Mouse (Mus musculus) brain, embryonic 14.5 days (tissue): Measurements from ENCODE around the gene Trmt2b.

Experiments
- CTCF ChIP-seq: fragments of 200-500 bp; IDR thresholded peaks from 2 replicates; pipeline ENCODE4 v1.5.1; 2012; ENCODE audit warnings: inconsistent platforms, mild to moderate bottlenecking, moderate library complexity, borderline replicate concordance; ENCODE audit not compliant: insufficient read depth, insufficient read length; ENCODE audit errors: extremely low read depth
- POLR2A ChIP-seq: fragments of 200-500 bp; IDR thresholded peaks from 2 replicates; pipeline ENCODE4 v1.6.1; 2012; ENCODE audit warnings: mild to moderate bottlenecking, inconsistent platforms, borderline replicate concordance; ENCODE audit not compliant: poor library complexity, insufficient read depth, insufficient read length, severe bottlenecking; ENCODE audit errors: extremely low read depth

DNA sequence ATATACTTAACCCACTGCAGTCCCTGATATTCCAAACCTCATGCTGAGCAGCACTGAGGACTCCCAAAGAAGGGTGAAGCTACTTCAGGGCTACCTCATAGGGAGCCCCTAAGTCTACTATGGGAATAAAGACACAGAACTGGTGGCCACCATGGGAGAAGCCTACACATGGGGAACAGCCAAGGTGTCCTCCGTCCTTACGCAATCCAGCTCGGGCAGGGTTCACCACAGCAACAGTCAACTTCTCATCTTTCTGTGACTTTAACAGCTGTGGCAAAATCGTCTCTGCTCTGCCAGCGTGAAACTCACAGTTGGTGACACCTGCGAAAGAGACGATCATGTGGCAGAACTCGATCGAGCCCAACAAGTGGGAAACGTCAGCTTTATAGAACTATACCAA lies 38.5 kb downstream of the Trmt2b start:
- TF ChIP-seq POLR2A (no peak), CTCF (no peak)
